Mouse (Mus musculus) brain, adult 2 months (tissue): ENCODE results near the gene Olfr1342.

ENCODE experiments used
- DNase-seq: peaks from one replicate; pipeline ENCODE4 v3.0.0; 2011; ENCODE audit warnings: low read depth, low spot score

Olfr1342 gene

DNA sequence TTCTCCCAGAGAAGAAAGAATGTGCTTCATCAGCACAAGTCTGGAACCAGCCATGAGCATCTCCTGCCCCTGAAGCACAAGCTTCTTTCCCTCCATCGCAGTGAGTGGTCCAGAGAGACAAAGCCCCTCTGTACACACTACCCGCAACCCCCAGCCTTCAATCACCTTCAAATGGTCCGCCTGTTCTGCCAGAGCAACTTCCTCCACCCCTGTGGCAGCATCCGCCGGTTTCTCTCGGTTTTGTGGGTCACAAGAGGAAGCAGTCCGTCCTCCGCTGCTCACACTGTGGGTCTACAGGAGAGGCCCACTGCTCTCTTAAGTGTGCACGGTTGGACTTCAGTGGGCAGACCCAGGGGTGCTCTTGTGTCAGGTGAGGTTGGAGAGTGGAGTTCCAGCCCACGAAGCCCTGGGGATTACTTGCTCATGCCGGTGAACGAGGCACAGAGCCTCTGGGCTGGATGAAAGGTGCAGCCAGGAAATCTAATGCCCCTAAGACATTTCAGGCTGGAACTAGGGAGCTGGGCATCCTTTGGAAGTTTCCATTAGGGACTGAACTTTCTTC, at the start of gene Olfr1342:
Gene Olfr1342 (minus strand): TSS at position 345 of the 562 bp plus-strand sequence.
- no peak for DNase-seq

DNA sequence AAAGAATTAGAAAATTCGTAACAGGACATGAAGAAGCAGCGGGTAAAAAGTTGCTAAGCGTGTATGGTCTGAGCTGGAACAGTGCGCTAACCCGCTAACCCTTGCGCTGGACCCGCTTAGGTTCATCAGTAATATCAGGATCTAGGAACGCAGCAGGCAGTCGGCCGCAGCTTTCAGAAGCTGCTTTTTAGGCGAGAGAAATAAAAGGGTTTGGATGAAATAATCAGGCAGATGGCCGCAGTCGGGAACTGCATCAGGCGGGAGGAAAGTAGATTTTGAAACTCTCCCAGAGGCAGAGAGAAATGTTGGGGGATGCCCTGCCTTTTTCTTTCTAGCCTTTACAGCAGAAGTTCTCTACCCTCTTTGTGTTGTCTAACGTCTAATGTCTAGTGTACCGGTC, 49.3 kb upstream of the Olfr1342 start:
- peak; percentile 13 for DNase-seq

DNA sequence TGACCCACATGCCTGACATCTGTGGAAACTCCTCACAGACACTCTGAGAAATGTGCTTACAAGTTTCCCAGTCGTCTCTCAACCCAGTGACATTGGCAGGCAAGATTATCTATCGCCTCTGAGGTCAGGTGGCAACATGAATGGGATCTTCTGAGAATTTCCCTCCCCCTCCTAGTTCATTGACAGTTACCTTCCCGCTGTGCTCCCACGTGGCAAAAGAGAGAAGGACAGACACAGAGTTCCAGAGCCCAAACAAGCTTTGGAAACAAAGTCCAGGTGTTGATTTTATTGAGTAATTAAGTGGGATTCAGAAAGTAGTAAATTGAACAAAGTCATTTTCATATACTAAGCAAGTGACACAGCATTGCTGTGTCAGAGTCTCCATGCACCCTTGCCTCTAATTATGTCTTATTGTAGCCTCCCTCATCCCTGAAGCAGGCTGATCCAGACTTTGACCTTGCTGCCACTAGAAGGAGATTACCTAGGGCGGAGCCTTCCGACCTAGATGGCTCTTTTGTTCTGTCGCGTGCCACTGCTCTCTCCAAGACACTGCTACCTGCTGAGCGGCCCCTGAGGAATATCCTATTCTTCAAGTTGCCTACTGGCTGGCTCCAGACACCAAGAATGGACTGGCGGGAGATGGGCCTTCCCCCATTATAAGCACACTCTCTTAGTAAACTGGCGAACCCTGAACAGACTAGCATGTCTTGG, 48.6 kb upstream of the Olfr1342 start:
- DNase-seq: no peak

DNA sequence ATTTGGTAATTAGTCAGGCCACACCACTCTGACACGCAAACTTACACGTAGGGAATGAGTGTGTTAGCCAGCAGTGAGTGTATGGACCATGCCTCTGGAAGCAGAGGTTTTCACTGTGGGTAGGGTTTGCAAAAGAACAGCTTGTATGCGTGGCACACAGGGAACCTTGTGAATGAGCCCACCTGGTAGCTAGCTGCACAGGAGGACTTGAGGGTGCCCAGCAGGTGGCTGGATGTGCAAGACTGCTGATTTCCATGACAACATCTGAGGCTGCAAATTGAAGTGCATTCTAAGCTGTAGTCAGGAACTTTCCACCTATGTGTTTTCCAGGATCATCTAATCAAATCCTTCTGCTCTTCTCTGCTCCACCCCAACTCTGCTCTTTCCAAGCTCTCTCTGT, 47.0 kb upstream of the Olfr1342 start:
- DNase-seq: peak; percentile 7

DNA sequence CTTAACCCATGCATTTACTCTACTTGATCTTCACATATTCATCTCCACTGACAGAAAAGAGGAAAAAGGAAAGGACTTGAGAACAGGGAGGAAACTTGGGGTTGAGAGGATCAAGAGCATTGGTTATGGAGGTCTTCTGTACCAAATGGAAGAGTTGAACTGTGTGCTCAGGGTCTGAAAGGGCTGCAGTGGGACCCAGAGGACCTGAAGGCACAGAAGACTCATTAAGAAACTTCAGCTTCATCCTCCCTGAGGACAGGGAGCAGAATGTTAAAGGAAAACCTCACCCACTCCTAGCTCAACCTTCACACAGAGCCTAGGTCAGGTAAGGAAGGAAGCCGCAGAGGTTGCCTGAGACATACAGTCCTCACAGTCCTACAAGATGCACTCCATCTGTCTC, 39.3 kb upstream of the Olfr1342 start, which contains the start of gene Olfr1339:
Gene Olfr1339 (plus strand): TSS at position 301 of the 400 bp plus-strand sequence.
- DNase-seq: no peak

DNA sequence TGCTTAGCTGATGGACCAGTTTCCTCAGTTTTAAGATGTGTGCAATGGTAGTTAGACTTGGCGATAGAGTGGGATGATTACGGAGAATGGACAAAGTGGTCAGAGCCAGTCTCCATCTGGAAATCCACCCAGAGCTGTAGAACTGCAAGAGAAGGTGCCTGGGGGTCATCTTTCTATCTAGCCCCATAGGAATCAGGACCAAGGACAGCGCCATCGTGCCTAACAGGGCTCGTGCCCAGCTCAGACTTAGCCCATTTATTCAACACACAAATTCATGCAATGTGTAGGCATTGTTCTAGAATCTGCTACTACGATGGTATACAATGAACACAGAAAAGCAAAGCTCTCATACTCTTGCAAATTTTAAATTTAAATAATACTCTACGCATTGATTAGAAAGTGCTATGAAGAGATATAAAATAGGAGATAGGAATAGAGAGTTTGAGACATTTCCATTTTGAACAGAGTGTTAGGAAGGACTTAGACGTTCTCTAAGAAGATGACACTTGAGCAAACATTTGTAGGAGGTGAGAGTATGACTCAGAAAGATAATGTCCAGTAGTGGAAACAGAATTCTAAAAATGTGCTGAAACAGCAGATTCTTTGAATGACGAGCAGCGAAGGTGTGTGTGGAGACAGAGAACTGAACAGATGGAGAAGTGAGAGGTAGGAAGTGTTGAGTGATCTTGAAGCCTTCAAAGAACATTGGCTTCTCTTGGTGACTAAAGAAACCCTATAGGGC, 29.4 kb upstream of the Olfr1342 start:
- peak; percentile 53 for DNase-seq

DNA sequence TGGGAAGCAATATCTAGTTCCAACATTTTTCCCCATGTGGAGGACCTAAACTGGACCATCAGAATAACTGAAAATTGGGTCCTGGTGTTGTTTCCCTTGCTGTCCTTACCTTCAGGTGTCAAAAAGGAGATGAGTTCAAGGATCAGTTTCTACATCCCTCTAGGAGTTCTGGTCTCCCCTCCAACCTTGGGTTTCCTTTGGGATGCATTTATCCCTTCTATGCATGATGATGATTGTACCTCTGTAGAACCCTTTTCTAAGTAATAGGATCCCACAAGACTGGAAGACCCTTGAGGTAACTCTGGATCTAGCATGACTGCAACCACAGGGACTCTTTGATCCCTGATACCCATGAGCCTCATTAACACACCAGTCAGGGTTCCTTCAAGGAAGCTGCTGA, 27.3 kb upstream of the Olfr1342 start, which contains the start of gene Olfr1340:
Gene Olfr1340 (plus strand): TSS at position 301 of the 400 bp plus-strand sequence.
- DNase-seq: no peak

DNA sequence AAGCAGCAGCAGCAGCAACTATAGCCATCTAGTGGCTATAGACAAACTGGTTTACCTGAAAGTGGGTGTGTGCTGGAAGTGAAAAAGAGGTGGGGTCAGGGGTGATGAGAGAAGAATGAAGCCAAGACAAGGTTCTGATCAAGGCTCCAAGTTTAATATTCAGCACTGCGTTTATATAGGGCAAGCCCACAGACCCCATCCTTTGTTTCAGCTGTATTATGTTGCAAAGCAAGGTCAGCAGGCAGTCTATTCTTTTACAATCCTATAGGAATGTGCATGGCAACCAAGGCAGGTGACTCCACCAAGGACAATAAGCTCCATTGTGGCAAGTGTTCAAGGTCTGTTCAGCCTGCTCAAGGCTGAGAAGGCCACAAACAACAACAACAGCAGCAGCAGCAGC, 19.1 kb upstream of the Olfr1342 start:
- DNase-seq: no peak

DNA sequence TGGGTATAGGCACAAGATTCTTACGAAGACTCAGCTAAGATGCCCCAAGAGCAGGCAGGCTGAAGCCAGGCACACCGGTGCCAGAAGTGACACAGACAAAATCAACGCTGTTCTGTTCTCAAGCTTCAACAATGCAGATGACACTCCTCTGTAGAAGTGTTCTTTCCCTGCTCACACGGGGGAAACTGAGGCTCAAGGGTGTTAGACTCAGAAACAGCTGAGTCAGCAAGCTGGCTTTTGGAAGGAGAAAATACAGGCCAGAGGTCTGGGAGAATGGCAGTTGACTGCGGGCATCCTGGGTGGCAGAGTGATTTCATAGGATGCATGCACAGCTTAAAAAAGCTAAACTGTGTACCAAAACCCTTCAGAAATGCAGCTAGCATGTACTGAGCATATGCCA, 15.5 kb upstream of the Olfr1342 start:
- DNase-seq: no peak

DNA sequence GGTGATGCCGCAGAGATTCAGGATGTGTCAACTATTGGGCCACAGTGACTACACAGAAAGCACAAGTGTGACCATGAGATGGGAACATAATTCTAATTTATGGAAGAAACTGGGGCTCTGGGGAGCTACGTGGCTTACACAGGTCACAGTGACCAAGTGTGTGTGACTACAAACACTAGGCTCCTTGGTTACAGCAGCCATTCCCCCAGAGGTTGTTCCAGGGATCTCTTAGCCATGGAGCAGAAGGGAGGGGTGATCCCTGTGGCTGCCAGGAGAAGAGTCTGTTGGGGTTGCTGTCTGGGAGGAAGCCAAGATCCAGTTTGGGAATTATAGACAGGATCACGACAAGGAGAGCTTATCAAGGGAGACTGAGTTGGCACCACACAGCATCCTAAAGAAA, 10.7 kb upstream of the Olfr1342 start, which contains the start of gene Olfr1341:
Gene Olfr1341 (plus strand): TSS at position 301 of the 400 bp plus-strand sequence.
- no peak for DNase-seq

DNA sequence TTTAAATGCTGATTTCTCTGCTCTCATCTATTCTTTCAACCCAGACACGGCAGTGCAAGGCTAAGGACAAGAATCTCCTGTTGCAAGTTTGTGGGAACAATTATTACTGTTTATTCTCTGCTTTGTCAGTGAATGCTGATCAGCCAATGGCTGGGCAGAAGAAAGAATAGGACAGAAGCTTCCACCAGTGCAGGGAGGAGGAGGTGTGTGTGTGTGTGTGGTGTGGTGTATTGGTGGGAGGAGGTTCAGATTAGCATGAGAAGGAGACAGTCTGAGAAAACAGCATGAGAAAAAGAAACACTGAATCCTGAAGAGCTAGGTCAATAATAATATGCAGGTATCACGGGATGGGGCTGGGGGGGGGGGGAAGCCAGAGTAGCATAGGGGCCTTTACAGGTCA, 1.3 kb upstream of the Olfr1342 start:
- DNase-seq: peak; percentile 29

DNA sequence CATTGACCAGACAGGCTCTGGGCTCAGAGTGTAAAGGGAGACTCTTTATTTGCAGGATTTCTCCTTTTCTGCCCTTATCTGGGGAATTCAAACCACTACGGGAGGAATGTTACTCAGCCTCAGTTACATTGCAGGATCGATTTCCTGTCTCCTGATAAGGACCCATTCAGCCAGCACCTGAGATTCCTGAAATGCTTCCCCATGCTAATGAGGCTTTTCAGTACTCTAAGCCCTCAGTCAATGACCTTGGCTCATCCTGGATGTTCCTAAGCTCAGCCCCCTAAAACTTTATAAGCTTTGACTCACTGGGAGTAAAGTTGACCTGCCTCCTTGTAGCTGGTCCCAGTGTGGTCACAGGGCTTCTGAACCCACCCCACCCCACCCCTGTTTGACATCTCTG, 5.5 kb downstream of the Olfr1342 start:
- DNase-seq: no peak

DNA sequence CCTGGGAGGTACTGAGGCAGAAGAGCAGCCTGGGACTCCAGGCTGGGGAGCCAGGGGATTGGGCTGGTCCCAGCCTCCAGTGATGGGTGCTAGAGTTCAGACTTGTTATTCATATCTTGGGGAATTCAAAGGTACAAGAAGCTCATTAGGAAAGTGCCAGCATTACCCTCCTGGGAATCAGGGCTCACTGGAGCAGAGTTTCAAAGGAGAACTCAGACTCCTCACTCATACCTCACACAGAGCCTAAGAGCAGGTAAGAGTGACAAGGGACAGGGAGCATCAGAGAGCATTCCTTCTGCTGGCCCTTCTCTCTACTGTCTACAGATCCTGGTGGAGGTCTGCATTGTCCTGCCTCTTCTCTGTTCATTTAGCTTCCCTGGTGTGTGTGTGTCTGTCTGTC, 33.9 kb downstream of the Olfr1342 start, which contains the start of gene Olfr62:
Gene Olfr62 (plus strand): TSS at position 301 of the 400 bp plus-strand sequence.
- DNase-seq: no peak

DNA sequence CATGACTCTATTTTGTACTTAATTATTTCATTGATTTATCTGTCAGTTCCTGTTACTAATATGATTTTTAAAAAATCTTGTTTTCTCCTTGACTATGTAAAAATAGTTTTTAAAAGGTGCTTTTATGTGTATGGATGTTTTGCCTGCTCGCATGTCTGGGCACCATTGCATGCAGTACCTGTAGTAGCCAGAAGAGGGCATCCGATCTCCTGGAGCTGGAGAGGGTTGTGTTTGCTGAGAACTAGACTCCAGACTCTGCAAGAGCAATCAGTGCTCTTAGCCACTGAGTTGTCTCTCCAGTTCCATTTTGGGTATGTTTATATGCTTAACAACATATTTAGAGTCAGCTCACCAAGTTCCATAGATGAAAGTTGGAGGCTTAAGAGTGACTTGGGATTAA, 47.3 kb downstream of the Olfr1342 start:
- DNase-seq: peak; percentile 77

DNA sequence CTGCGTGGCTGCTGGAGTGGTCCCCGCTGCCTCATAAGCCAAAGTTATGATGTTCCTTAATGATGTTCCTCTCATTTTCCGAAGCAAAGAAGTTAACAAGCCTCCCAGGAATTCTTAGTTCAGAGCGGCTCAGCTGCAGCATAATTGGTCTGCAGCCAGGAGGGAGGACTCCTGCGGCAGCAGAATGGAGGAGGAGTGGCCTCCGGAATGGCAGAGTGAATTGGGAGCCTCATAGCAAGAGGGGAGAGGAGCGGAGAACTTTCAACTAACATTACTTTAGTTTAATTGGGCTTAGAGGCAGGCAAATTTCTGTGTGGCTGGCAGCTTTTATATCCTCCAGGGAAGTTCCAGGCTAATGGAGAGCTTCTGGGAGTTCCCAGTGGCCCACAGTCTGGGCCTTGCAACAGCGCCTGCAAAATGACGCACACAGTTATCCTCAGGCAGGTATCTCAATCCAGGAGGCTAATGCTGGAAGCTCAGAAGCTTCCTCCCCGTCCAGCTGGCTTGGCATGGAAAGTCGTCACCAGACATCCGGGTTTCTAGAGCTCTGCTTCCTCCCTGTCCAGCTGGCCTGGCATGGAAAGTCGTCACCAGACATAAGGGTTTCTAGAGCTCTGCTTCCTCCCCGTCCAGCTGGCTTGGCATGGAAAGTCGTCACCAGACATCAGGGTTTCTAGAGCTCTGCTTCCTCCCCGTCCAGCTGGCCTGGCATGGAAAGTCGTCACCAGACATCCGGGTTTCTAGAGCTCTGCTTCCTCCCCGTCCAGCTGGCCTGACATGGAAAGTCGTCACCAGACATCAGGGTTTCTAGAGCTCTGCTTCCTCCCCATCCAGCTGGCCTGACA, 50.0 kb downstream of the Olfr1342 start:
- DNase-seq: peak; percentile 58
